Mouse (Mus musculus): ENCODE results near the gene Atg16l1.

The Atg16l1 gene

DNA sequence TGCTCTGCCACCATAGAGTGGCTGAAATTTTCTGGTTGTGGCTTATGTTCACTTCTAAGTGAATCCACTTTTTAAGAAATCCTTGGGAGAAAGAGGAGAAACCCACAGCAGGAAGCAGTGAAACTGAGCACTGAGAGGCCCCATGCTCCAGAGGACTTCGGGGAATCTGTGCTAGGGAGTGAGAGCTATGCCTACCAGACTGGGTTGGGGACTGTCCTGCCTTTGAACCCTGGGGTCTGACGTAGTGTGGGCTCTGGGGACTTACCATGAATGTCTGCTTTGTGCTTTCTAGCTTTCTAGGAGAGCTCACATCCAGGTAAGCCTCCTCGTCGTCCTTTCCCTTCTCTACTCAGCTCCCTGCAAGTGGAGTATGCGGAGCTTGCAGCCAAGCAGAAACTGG, 81.3 kb downstream of the Atg16l1 start:
- DNase-seq, result no peak

DNA sequence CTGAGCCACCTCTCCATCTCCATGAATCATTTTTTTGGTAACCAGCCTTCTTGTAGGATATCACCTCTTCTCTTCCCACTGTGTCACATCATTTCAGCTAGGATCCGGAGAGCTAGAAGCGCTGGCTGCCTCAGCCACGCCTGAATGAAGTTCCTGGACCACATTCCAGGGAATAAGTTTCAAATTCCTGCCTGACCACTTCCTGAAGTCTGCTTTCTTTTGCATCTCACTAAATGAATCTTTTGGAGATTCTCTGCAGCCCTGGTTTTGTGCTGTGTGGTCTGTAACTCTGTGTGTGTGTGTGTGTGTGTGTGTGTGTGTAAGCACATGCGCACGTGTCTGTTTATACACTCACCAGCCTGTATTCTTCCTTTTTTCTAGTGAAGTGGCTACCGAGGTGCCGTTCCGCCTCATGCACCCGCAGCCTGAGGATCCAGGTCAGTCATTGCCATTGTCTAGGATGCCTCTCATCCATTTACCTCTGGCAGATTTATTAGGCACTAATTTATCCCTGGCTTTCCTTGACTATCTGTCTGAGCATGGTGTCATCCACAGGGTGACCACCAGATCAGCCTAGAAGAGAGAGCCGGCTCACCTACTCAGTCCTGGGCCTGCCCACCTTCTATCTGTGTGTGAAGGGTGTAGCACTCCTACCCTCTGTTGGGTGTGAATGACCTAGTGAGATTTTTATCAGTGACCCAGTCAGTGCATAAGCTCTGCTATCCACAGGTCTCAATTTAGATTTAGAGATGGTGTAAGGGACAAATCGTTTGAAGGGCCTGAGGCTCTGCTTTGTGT, 84.9 kb downstream of the Atg16l1 start:
- DNase-seq, result no peak
